Mouse (Mus musculus): ENCODE measurements around the gene Ttll1.
A peak's percentile ranks its signal among the peaks of the same experiment; 100 is the strongest.

Gene Ttll1

DNA sequence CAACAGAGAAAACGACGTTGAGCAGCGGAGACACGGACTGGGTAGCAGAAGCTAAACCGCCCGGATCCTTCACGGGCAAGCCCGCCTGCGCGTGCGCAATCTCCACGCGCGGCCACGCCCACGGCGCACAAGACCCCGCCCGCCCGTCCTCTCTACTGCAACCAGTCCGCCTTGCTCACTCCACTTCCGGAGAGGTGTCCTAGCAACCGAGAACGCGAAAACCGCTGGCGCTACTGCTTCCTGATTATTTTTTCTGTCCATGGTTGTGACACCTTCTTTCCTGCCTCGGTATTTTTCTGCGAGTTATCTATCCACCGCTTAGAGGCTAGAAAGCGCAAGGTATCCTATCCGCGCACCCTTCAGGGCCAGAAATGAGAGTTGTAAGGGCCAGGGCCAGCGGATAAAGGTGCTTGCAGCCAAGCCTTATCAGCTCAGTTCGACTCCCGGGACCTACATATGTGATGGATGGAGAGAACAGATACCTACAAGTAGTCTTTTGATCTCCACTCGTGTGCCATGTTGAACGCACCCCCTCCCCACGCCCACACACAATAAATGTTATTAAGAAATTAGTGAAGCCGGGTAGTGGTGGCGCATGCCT, at the start of gene Ttll1:
Gene Ttll1, minus strand, starts transcription at position 89 of the 601 bp plus-strand sequence.
- peak; percentile 87 for DNase-seq (ENCODE audit: extremely low read depth, low read depth)

DNA sequence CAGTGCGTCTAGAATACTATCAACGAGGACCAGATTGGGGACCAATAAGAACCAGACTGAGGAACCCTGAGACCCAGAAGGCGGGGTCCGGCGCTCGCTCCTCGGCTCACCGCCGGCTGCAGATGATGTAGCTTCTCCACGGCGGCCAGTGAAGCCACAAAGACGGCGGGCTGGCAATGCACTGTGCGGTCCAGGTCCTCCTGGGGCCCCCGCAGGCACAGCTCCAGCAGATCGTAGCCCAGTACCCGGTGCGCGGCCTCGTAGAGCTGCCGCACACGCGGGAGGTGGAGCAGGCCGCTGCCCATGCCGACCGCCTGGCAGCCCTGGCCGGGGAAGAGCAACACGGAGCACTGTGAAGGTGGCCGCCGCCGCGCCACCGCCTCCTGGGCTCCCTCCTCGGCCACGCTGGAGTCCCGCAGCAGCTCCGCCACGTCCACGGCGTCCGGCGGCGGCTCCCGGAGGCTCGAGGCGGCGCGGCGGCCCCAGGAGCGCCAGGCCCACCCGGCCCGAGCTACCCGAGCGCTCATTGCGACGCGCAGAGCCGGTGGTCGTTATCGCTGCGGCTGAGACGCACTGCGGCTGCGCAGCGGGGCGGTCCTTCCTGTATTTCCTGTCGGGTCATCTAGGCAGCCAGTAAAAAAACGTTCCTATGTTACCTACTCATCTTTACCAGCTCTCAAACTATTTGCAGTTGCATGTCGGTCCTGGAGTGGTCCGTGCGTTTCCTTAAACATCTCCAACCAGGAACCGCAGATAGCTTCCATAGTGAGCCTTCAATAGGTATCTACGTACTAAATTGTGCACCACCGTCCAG, 44.7 kb upstream of the Ttll1 start:
- peak; percentile 74 for DNase-seq (ENCODE audit: extremely low read depth, low read depth)

DNA sequence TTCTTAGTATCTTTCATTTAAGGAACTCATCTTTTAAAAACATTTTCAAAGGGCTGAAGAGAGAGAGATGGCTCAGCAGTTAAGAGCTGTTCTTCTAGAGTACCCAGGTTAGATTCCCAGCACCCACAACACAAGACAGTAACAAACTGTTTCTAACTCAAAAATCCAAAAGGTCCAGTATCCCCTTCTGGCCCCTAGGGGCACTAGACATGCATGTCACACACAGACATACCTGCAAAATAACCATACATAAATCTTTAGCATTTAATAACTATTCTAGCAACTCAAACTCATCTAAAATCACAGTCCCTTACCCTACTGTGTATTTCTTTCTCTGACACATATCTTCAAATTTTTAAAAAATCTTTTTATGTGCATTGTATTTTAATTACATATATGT, 43.1 kb upstream of the Ttll1 start:
- no peak for DNase-seq (ENCODE audit: extremely low read depth, low read depth)

DNA sequence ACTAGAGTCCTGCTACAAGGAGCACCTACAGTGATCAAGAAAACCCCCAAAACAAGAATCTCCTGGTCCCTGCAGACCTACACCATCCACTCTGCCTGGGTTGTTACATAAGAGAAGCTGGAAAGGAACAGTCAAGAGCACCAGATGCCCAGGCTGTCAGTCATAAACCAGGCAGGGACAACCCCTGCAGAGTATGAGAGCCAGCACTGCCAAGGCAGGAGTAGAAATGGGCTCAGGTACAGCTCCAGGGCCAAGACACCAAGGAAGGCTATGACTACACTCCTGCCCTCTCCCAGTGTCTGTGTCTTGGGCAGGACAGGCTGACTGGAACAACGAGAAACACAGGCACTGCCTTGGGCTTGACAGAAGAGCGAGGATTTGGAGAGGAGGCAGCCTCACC, 39.4 kb upstream of the Ttll1 start:
- DNase-seq (ENCODE audit: extremely low read depth, low read depth), result no peak

DNA sequence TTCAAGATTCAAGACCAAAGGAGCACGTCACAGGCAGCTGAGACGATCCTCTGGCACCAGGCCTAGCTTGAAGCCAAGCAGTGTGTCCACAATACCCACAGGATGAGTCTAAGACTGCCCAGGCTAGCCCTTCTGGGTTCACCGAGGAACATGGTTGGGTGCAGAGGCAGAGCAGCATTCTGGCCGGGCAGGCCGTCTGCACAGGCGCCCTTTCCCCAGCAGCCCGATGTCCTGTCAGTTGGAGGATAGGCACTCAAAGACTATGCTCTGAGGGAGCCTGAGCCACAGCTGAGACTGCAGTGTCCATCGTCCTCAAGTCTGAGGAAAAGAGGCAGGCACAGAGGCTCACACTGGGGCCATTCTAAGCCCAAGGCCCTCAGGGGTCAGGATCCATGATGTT, 36.5 kb upstream of the Ttll1 start:
- no peak for DNase-seq (ENCODE audit: extremely low read depth, low read depth)

DNA sequence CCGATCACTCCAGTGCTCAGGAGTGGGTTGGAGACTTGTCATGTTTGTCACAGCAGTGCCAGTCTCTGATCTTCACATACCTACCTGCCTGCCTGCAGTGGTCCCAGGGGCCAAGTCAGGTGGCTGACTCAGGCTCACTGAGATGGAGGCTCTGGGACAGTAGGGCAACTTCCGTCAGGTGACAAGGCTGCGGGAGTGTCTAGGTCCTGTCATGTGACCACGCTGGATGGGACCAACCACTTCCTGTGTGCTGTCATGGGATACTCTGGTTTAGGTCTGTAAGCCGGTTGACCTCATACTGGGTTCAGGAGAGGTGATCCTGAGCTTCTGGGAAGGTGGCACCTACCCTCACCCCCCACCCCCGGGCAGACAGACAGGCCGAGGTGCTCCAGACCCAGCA, 35.3 kb upstream of the Ttll1 start:
- DNase-seq (ENCODE audit: extremely low read depth, low read depth), result no peak

DNA sequence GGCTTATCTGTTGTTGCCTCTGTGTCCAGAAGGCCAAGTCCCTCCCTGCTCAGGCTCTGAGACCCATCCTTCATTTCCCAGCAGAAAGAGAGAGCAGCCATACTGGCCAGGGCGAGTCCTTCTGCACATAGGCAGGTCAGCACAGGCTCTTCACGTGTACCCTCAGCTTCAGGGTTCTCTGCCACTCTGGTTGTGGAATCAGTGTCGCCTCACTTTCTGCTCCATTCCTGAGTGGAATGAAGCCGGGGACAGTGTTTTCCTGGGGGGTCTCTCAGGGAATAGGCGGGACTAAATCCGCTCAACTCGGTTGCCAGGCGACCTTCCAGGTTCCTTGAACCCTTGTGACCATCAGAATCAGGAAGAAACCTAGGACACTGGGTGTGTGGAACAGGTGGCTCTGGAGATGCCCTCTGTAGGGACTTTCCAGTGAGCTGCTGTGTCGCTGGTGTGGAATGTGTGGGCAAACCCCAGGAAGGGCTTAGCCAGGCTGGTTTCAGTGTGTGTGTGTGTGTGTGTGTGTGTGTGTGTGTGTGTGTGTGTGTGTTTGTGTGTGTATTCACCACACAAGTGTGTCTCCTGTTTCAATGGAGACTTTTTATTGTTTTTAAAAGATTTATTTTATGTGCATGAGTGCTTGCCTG, 31.1 kb upstream of the Ttll1 start:
- DNase-seq (ENCODE audit: extremely low read depth, low read depth), result no peak

DNA sequence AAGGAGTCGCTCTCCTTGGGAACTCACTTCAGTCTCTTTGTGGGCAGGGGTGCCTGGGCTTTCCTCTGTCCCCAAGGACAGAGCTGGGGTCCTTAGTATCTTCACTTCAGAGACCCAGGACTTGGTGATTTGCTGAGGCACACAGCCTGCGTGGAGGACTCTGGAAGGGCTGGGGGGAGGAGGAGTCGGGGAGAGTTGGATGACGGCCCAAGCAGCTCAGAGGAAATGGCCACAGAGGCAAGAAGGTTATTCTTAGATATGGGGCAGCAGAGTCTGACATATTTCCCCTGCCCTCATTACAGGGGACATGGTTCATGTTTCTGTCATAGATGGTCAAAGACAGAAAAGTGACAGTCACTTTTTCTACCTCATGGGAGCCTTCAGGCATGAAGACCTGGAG, 29.2 kb upstream of the Ttll1 start:
- DNase-seq (ENCODE audit: extremely low read depth, low read depth), result no peak

DNA sequence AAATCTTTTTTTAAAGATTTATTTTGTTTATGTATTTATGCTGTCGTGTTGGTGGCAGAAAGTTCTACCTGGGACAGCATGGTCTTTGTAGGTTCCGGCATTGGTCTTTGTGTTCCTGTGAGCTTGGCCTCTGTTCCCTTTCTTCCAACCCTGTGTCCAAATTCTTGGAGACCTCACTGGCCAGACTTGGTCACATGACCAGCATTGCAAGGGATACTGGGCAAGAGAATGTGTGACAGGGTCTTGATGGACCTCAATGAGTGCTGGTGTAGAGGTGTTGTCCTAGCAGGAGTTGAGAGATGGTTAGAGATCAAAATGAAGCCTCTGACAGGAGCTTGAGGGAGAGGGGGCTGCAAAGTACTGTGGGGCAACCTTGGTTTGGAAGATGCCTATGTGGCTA, 28.2 kb upstream of the Ttll1 start:
- DNase-seq (ENCODE audit: extremely low read depth, low read depth), result no peak

DNA sequence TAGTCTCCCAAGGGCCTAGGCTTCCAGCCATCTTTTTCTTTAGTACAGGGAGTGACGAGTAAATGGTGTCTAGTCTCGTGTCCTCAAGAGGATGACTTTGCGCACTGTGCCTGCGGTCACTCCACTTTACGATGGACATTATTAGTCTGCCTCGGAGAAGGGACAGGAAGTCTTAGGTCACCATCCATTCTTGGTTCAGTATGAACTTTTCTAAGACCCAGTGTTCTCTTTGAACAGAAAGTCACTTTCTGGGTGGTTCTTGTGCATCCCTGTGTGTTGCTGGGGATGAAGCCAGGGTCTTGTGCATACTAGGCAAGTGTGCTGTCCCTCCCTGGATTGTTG, 25.2 kb upstream of the Ttll1 start:
- no peak for DNase-seq (ENCODE audit: extremely low read depth, low read depth)

DNA sequence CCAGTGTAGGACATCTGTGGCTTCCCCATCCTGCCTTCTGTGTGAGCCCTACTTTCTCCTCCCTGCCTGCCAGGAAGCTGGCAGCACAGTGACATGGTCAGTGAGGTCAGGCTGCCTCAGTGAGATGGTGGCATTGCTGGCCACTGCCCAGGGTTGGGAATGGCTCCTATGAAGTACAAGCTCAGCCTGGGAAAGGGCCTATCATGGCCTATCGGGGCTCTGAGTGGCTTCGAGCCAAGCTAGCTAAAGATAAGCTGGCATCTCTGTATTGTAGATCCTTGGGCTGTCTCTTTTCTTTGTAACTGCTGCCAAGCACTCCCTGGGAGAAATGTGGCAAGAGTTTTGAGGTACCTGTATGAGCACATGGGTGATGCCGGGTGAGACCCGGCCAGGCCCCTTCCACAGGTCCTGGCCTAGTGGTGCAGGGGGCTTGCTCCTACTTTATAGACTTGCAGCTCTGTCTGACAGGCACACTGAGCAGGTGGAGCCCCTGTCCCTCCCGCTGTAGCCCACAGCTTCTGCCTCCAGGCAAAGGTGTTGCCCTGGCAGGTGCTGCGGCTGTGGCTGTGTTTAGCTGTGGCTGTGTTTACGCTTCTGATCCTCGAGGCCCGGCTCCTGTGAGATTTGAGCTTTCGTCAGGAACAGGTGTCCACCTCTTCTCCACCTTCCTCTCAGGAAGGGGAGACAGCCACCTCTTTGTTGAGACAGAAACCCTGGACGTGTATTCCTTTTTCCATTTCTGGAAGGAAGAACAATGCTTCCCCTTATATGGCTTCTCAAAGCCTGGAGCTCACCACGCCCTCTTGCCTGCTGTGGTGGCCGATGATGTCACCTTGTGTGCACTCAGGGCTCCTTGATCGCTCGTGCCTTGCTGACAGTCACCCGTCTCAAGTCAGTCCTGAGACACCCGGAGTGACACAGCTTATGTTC, 24.5 kb upstream of the Ttll1 start:
- no peak for DNase-seq (ENCODE audit: extremely low read depth, low read depth)

DNA sequence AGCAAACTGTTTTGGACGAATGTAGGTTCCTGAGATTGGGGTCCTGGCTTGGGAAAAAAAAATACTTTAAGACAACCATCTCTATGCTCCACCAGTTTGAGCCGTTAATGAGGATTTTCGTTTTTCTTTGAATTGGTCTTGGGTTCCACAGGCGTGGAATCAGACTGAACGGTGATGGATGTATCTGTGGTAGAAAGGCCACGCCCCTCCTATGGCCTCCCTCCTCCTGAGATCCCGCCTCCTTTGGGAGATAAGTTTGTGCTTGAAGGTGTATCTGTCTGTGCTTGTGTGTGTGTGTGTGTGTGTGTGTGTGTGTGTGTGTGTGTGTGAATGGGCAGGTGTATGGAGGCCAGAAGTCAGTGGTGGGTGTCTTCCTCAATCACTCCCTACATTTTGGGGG, 21.9 kb upstream of the Ttll1 start:
- DNase-seq (ENCODE audit: extremely low read depth, low read depth), result no peak

DNA sequence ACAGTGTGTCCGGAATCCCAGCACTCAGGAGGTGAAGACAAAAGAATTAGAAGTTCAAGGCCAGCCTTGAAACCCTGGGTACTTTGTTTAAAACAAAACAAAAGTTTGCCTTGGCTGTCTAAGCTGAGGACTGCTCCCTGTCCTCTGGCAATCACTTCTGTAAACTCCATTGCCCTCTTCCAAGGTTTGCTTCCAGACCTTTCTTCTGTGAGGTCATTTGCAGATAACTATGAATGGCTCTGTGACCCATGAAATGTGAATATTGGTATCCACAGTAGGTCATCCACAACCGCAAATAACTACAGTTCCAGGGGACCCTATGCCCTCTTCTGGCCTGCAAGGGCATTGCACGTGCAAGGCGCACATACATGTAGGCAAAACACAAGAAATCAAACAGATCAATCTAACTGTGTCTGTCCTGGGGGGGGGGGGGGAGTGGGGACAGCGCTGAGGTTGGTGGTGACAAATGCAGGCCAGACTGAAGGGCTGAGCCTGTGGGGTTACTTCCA, 21.3 kb upstream of the Ttll1 start:
- DNase-seq (ENCODE audit: extremely low read depth, low read depth), result no peak

DNA sequence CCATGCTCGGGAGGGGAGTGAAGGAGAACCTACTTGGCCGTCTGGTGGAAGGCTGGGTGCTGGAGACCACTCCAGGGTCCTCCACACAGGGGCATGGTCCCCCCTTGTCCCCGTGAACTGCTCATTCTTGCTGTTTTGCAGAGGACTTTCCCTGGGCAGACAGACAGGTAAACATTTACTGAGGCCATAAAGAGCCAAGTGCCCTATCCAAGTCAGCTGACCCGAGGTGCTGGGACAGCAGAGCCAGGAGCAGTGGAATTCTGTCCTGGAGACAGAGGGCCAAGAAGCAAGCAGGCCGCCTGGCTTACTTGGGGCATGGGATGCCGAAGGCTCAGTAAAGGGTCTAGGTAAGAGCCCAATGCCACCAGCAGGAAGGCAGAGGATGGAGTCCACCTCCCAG, 20.0 kb upstream of the Ttll1 start:
- no peak for DNase-seq (ENCODE audit: extremely low read depth, low read depth)

DNA sequence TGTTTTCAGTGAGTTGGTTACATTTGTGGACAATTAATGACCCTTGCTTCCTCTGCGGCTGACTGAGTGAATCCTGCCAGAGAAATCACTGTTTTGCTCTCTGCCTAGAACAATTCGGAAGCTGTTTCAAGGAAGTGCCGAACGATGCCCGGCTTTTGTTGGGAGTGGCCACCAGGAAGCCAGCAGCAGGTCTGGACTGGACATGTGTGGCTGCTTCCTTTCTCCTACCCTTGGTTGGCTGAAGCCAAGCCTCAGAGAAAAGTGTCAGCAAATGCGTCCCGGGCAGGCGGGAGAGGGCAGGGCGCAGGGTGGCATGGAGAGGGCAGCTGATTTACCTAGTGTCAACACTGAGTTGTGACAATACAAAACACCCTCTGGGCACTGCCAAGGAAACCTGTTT, 19.5 kb upstream of the Ttll1 start:
- no peak for DNase-seq (ENCODE audit: extremely low read depth, low read depth)

DNA sequence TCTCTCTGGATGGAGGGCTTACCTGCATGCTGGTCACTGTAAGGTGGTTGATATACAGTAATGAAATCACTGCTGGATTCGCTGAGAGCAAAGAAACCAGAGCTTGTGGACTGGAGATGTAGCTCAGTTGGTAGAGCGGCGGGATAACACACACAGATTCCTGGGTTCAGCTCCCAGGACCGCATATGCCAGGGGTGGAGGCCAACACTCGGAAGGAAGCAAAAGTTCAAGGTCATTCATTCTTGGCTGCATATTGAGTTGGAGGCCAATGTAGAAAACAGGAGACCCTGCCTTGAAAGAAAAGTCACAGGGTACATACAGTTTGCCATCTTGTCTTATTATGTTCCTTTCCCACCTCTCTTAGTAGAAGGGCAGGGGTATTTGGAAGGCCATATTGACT, 19.1 kb upstream of the Ttll1 start:
- DNase-seq (ENCODE audit: extremely low read depth, low read depth), result no peak

DNA sequence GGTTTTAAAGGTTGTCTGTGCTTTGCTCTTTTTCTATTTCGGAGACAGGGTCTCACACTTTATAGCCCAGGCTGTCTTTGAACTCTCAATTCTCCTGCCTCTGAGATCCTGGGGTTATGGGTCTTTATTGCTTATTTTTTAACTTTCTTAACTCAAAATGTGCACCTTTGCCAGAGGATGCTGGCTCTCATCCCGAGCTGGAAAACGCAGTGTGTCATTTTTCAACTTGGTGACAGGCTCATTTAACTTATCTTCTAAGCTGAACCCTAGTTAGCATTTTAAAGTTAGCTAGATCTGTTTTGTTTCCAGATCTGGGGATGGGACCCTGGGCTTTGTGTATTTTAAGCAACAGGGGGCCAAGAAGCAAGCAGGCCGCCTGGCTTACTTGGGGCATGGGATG, 18.2 kb upstream of the Ttll1 start:
- no peak for DNase-seq (ENCODE audit: extremely low read depth, low read depth)

DNA sequence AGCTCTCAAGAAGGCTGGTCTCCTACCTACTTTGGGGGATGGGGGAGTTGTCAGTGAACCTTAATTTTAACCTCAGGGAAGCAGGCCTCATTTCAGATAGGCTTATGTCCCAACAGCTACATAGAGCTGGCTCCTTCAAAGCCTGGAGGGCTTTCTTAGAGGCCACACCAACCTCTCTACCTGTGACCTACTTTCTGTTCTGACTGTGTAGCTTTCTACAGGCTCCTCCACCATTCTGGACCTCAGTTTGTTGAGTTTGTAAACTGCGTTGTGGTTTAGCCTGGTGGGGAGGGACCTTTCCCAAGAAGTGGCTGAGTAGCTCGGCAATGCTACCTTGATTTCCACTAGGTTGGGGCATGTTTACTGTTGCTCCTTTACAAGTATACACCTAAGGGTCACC, 17.1 kb upstream of the Ttll1 start:
- no peak for DNase-seq (ENCODE audit: extremely low read depth, low read depth)

DNA sequence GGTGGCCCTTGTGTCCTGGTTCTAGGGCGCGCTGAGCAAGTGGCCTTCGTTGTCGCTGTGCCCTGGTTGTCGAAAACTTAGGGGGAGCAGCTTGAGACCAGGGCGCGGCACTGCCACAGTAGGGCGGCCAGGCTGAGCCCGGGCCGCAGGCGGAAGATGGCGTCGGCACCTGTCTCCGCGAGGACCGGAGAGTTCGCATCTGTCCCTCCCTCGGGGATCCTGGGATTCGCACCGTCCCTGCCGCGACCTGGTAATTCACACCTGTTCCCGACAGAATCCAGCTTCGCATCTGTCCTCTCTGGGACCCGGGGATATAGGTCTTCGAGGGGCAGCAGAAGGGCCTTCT, 16.4 kb upstream of the Ttll1 start:
- DNase-seq (ENCODE audit: extremely low read depth, low read depth), result no peak

DNA sequence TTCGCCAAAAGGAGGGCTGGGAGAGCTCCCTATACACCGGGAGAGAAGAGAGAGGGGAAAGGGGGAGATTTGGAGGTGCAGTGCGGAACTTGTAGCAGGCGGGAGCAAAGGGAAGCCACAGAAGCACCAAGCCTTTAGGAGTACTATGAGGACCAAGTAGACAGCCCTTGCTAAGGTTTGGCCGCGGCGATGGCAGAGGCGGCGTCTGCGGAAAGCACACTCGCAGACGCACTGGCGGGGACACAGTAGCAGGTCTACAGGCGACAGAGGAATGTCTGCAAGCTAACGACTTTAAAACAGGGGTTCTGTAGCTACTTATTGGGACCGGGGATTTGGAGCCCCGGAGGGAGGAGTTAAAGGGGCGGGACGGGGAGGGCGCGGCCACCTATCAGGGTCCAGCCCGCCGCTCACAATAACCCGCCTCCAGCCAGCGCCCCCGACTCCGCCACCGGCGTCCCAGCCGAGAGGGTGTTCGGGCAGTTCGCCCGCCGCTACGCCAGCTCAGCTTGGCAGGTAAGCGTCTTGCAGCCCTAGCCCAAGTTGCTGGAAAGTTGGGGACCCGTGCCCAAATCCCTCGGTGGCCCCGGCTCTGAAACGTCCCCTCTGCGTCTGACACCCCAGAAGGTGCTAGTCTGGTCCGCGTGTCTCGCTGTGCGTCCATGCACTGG, 15.9 kb upstream of the Ttll1 start, which contains the start of gene Bik:
Gene Bik, plus strand, starts transcription at position 439 of the 668 bp plus-strand sequence.
- DNase-seq (ENCODE audit: extremely low read depth, low read depth), result no peak

DNA sequence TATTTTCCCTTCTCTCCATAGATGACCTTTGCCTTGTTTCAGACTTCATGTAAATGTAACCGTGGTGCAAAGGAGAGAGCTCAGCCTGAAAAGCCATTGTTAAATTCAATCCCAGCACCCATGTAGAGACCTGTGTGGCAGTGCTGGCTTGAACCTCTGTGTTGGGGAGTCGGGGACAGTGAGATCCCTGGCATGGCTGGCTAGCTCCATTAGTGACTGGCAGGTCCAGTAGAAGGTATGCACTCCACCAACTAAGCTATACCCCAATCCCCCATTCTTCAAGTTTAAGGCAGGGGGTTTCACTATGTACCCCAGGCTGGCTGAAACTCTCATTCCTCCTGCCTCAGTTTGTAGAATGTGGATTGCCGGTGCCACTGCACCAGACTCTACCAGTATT, 13.6 kb upstream of the Ttll1 start:
- no peak for DNase-seq (ENCODE audit: extremely low read depth, low read depth)

Measured in MEL-GATA-1-ER (cell line).